Mouse (Mus musculus): ENCODE measurements around the gene Sphk1.

GRCm38 (mm10) chr11:116505573-116505972 is 25.2 kb upstream of the Sphk1 start:
- TF ChIP-seq CTCF (conservative IDR thresholded peaks at IDR 0.05; ENCODE audit: low read length) (no peak), NANOG (IDR thresholded peaks at IDR 0.05; ENCODE audit: borderline replicate concordance, low read length) (no peak)

Data from E14TG2a.4 (cell line).